Mouse (Mus musculus) limb, embryonic 14.5 days (tissue): ENCODE measurements around the gene Mydgf. TPM values are rescaled to one million over a fixed set of nuclear protein-coding genes. Genes with fewer than 3 reads are reported as not detected.

ENCODE experiments used
- ATAC-seq: fragments of 200-750 bp; cut with Nextera tagmentation; 2 replicates; pipeline ENCODE4 v1.8.0; 2017; ENCODE audit warnings: low read depth, moderate number of reproducible peaks, moderate TSS enrichment; ENCODE audit not compliant: low FRiP score
- DNase-seq: peaks from one replicate; pipeline ENCODE4 v3.0.0-alpha.2; 2015; ENCODE audit warnings: low spot score
- H3K27ac ChIP-seq: fragments of 300-500 bp; sonication (generic); replicated peaks from 2 replicates; pipeline ENCODE4 v1.5.1; 2014; ENCODE audit warnings: low read depth, mild to moderate bottlenecking, low read length, moderate library complexity, mixed read lengths
- H3K27me3 ChIP-seq: fragments of 300-500 bp; sonication (generic); 2 replicates; pipeline ENCODE4 v1.6.1; 2014; ENCODE audit warnings: low read length, mixed read lengths; ENCODE audit not compliant: control insufficient read depth, insufficient read depth
- H3K36me3 ChIP-seq: fragments of 300-500 bp; sonication (generic); 2 replicates; pipeline ENCODE4 v1.6.1; 2014; ENCODE audit warnings: mild to moderate bottlenecking, low read length, moderate library complexity, mixed read lengths; ENCODE audit not compliant: control insufficient read depth, insufficient read depth
- H3K4me1 ChIP-seq: fragments of 300-500 bp; sonication (generic); 2 replicates; pipeline ENCODE4 v1.6.1; 2014; ENCODE audit warnings: antibody characterized with exemption, low read length, mixed read lengths; ENCODE audit not compliant: control insufficient read depth, insufficient read depth
- H3K4me2 ChIP-seq: fragments of 300-500 bp; sonication (generic); replicated peaks from 2 replicates; pipeline ENCODE4 v1.6.1; 2014; ENCODE audit warnings: low read depth, mild to moderate bottlenecking, low read length, moderate library complexity; ENCODE audit not compliant: severe bottlenecking
- H3K4me3 ChIP-seq: fragments of 300-500 bp; sonication (generic); replicated peaks from 2 replicates; pipeline ENCODE4 v1.5.1; 2014; ENCODE audit warnings: low read length
- H3K9ac ChIP-seq: fragments of 300-500 bp; sonication (generic); 2 replicates; pipeline ENCODE4 v1.6.1; 2014; ENCODE audit warnings: mild to moderate bottlenecking, low read depth, low read length, moderate library complexity; ENCODE audit not compliant: severe bottlenecking
- H3K9me3 ChIP-seq: fragments of 300-500 bp; sonication (generic); 2 replicates; pipeline ENCODE4 v1.6.1; 2016; ENCODE audit warnings: low read length; ENCODE audit not compliant: control insufficient read depth
- POLR2A ChIP-seq: fragments of 200-500 bp; IDR thresholded peaks from 2 replicates; pipeline ENCODE4 v1.8.0; 2012; ENCODE audit warnings: inconsistent platforms, mild to moderate bottlenecking, moderate library complexity, borderline replicate concordance; ENCODE audit not compliant: insufficient read depth, insufficient read length; ENCODE audit errors: extremely low read depth
- WGBS: fragments of 180-500 bp; shearing (Covaris S2); extraction: QIAGEN DNeasy Blood & Tissue Kit; methylation state at CpG from one replicate; pipeline ENCODE4 v1.1.7; 2014; 5-methylcytosine and 5-hydroxymethylcytosine counted together
- polyA plus RNA-seq, 2 experiments: library from polyadenylated mRNA; depleted of rRNA in 1 of 2; stranded (reverse) in 1 of 2; unstranded in 1 of 2; fragments of >200 nt; fragmentation: Nextera tagmentation in 1 of 2; extraction: Ambion mirVana in 1 of 2; gene quantifications; 2 replicates each; pipeline versions ENCODE4 v1.2.1 to v1.2.3; 2012 to 2014

The Mydgf gene
- polyA plus RNA-seq, 2 experiments: 83.2 to 99.7 TPM

DNA sequence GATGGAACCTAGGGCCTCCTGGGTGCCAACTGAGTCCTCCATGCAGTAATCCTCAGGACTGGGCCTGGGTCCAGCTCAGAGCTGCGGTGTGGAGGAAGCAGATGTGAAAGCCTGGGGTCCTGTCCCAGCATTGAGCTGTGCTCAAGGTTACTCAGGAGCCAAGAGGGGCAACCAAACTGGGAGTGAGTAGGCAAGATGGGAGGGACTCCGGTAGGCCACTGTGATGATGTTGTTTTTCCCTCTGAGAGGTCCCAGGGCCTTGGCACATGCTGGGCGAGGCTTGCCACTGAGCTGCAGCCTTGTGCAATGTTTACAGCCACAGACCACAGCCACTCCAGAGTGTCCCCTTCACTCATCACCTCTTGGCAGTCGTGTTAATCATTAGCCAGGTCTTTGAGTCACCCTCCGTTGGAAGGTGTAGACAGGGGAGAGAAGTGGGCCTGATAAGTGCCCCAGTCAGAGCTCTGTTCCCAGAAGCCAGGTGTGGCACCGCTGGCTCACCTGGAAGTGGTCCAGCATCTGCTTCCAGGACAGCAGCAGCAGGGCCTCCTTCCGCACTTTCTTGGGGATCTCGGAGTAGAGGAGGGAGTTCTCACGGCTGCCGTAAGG is 22.7 kb upstream of the Mydgf start:
- DNase-seq (no peak), ATAC-seq (no peak)
- H3K36me3 ChIP-seq: peaks cover 97% of the 10 kb centered on the region
- H3K27me3 ChIP-seq: no peaks in the 10 kb centered on the region
- no peak overlapping the region for H3K27ac ChIP-seq
- H3K9me3 ChIP-seq: no peaks in the 10 kb centered on the region
- no peak overlapping the region for H3K4me2 ChIP-seq
- no peak for TF ChIP-seq POLR2A
- 93% methylated on average over 8 of the region's 10 CpGs for WGBS
- H3K4me1 ChIP-seq: no peaks in the 10 kb centered on the region
- H3K9ac ChIP-seq: no peak overlapping the region
- H3K4me3 ChIP-seq: no peak overlapping the region

- Histone ChIP-seq H3K4me1 (no peaks in the 10 kb centered on the region), H3K27me3 (no peaks in the 10 kb centered on the region), H3K9me3 (no peaks in the 10 kb centered on the region), H3K9ac (no peak overlapping the region), H3K27ac (no peak overlapping the region), H3K36me3 (peaks cover 91% of the 10 kb centered on the region), H3K4me3 (no peak overlapping the region), H3K4me2 (no peak overlapping the region)
- DNase-seq: peak; percentile 10
- no peak for TF ChIP-seq POLR2A
- ATAC-seq: no peak
- 61% methylated on average over 3 of the region's 3 CpGs for WGBS
Measured at GRCm38 (mm10) chr17:56203729-56204128, 20.0 kb upstream of the Mydgf start.

DNA sequence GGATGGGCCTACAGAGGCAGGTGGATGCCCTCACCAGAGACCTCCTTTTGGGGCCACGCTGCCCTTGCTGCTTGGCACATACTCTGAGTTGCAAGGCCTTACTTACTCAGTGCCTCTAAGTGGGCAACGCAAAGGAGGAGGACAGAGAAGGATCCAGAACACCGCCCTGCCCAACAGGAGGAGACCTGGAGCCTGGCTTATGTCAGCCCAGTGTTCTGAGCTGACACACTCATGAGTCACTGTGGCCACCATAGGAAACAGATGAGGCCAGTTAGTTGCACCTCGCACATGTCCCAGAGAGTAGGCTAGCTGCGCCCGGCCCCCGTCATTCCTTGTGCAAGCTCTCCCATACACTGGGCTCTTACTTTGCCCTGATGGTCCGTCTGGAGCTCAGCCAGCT is 18.8 kb upstream of the Mydgf start:
- DNase-seq: no peak

DNA sequence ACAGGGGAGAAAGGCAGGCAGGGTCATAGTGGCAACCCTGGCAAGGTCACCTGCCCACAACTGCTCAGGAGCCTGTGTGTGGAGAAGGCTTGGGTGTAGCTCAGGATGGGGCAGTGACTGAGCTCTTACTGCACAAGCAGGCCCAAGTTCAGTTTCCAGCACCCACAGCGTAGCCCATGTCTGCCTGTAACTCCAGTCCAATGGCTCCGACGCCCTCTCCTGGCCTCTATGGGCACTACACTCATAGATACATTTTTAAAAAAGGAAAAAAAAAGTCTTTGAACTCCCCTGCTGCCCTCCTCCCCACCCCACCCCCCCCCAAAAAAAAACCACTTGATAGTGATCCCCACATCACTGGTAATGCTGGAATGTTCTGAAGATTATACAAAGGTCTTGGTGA is 17.9 kb upstream of the Mydgf start:
- peaks cover 93% of the 10 kb centered on the region for H3K36me3 ChIP-seq
- ATAC-seq: no peak
- WGBS: 65% methylated on average over 3 of the region's 3 CpGs
- no peaks in the 10 kb centered on the region for H3K9me3 ChIP-seq
- no peak overlapping the region for H3K4me3 ChIP-seq
- no peak overlapping the region for H3K9ac ChIP-seq
- no peak overlapping the region for H3K27ac ChIP-seq
- no peak for DNase-seq
- no peak overlapping the region for H3K4me2 ChIP-seq
- H3K27me3 ChIP-seq: no peaks in the 10 kb centered on the region
- no peaks in the 10 kb centered on the region for H3K4me1 ChIP-seq
- TF ChIP-seq POLR2A: no peak

More for the DNA sequence above, 18.8 kb upstream of the Mydgf start:
- H3K9ac ChIP-seq: no peak overlapping the region
- WGBS: 93% methylated on average over 8 of the region's 8 CpGs
- no peak overlapping the region for H3K27ac ChIP-seq
- H3K36me3 ChIP-seq: peaks cover 91% of the 10 kb centered on the region
- ATAC-seq: no peak
- no peak overlapping the region for H3K4me2 ChIP-seq
- no peaks in the 10 kb centered on the region for H3K9me3 ChIP-seq
- no peaks in the 10 kb centered on the region for H3K4me1 ChIP-seq
- no peak overlapping the region for H3K4me3 ChIP-seq
- no peak for TF ChIP-seq POLR2A
- H3K27me3 ChIP-seq: no peaks in the 10 kb centered on the region

GRCm38 (mm10) chr17:56200586-56200985 is 16.9 kb upstream of the Mydgf start:
- no peak for TF ChIP-seq POLR2A
- H3K36me3 ChIP-seq: peaks cover 94% of the 10 kb centered on the region
- H3K27me3 ChIP-seq: no peaks in the 10 kb centered on the region
- ATAC-seq (no peak), DNase-seq (no peak)
- no peak overlapping the region for H3K27ac ChIP-seq
- H3K9me3 ChIP-seq: no peaks in the 10 kb centered on the region
- H3K4me3 ChIP-seq: no peak overlapping the region
- H3K4me1 ChIP-seq: no peaks in the 10 kb centered on the region
- no peak overlapping the region for H3K4me2 ChIP-seq
- H3K9ac ChIP-seq: no peak overlapping the region
- WGBS: 85% methylated on average over 9 of the region's 9 CpGs

GRCm38 (mm10) chr17:56196860-56197259 is 13.1 kb upstream of the Mydgf start:
- TF ChIP-seq POLR2A: no peak
- Histone ChIP-seq H3K9ac (no peak overlapping the region), H3K36me3 (peaks cover 89% of the 10 kb centered on the region), H3K27ac (no peak overlapping the region), H3K4me3 (no peak overlapping the region), H3K9me3 (no peaks in the 10 kb centered on the region), H3K4me2 (no peak overlapping the region), H3K4me1 (no peaks in the 10 kb centered on the region), H3K27me3 (no peaks in the 10 kb centered on the region)
- DNase-seq (no peak), ATAC-seq (no peak)
- 76% methylated on average over 2 of the region's 2 CpGs for WGBS
